Mouse (Mus musculus) retina, embryonic 14.5 days (tissue): ENCODE data around the gene Gm45521.

Source experiments
- DNase-seq: peaks from one replicate; pipeline ENCODE4 v3.0.0-alpha.2; 2015; ENCODE audit warnings: low spot score

Gene Gm45521

GRCm38 (mm10) chr14:7952610-7953254 is 4.4 kb upstream of the Gm45521 start:
- DNase-seq = no peak

- no peak for DNase-seq
Observed at GRCm38 (mm10) chr14:7954071-7954471, 3.0 kb upstream of the Gm45521 start.

- no peak for DNase-seq
Observed at GRCm38 (mm10) chr14:7956427-7956826, 661 bp upstream of the Gm45521 start.

- DNase-seq = peak; percentile 55
Observed at GRCm38 (mm10) chr14:7960616-7961015, 3.5 kb downstream of the Gm45521 start.

- no peak for DNase-seq
Observed at GRCm38 (mm10) chr14:7961714-7962113, 4.6 kb downstream of the Gm45521 start.

GRCm38 (mm10) chr14:7962626-7963025 is 5.5 kb downstream of the Gm45521 start:
- no peak for DNase-seq

- DNase-seq = no peak
Observed at GRCm38 (mm10) chr14:7963160-7963559, 6.1 kb downstream of the Gm45521 start.

GRCm38 (mm10) chr14:7964219-7964889 is 7.3 kb downstream of the Gm45521 start:
- DNase-seq = peak; percentile 92

GRCm38 (mm10) chr14:7971889-7972493 is 14.9 kb downstream of the Gm45521 start:
- no peak for DNase-seq

GRCm38 (mm10) chr14:7974643-7975042 is 17.6 kb downstream of the Gm45521 start:
- DNase-seq = no peak

GRCm38 (mm10) chr14:7975177-7975576 is 18.1 kb downstream of the Gm45521 start:
- DNase-seq = no peak

- DNase-seq = no peak
Observed at GRCm38 (mm10) chr14:7977471-7977870, 20.4 kb downstream of the Gm45521 start.

- DNase-seq = no peak
Observed at GRCm38 (mm10) chr14:7978183-7978582, 21.1 kb downstream of the Gm45521 start.

GRCm38 (mm10) chr14:7981226-7981625 is 24.1 kb downstream of the Gm45521 start:
- DNase-seq = no peak

- DNase-seq = no peak
Observed at GRCm38 (mm10) chr14:7986913-7987312, 29.8 kb downstream of the Gm45521 start.

GRCm38 (mm10) chr14:7989371-7989770 is 32.3 kb downstream of the Gm45521 start:
- DNase-seq = no peak

GRCm38 (mm10) chr14:7989961-7990360 is 32.9 kb downstream of the Gm45521 start:
- DNase-seq = no peak

- DNase-seq = peak; percentile 42
Observed at GRCm38 (mm10) chr14:7991108-7991776, 34.2 kb downstream of the Gm45521 start.

- DNase-seq = no peak
Observed at GRCm38 (mm10) chr14:7992158-7992557, 35.1 kb downstream of the Gm45521 start.

- DNase-seq = peak; percentile 43
Observed at GRCm38 (mm10) chr14:7994271-7994767, 37.2 kb downstream of the Gm45521 start, which contains the start of gene Dnase1l3. Gene Dnase1l3, minus strand, starts transcription at chr14:7994573.

- peak; percentile 91 for DNase-seq
Observed at GRCm38 (mm10) chr14:7997255-7997696, 40.2 kb downstream of the Gm45521 start.

GRCm38 (mm10) chr14:7999030-7999429 is 41.9 kb downstream of the Gm45521 start:
- DNase-seq = no peak
